Mouse (Mus musculus): Measurements from ENCODE around the gene Tiam1.
A peak's percentile ranks its signal among the peaks of the same experiment; 100 is the strongest.

Tiam1 gene

GRCm38 (mm10) chr16:89773657-89774552, 369.7 kb downstream of the Tiam1 start:
- DNase-seq = peak; percentile 90

GRCm38 (mm10) chr16:89765919-89766318, 377.6 kb downstream of the Tiam1 start:
- DNase-seq = no peak

- DNase-seq = no peak
These were observed 378.1 kb downstream of the Tiam1 start for GRCm38 (mm10) chr16:89765470-89765869.

- DNase-seq = no peak
These were observed 379.8 kb downstream of the Tiam1 start for GRCm38 (mm10) chr16:89763812-89764211.

- DNase-seq = no peak
These were observed 381.0 kb downstream of the Tiam1 start for GRCm38 (mm10) chr16:89762523-89762922.

GRCm38 (mm10) chr16:89762096-89762495, 381.5 kb downstream of the Tiam1 start:
- DNase-seq = no peak

GRCm38 (mm10) chr16:89757384-89757783, 386.2 kb downstream of the Tiam1 start:
- no peak for DNase-seq

- no peak for DNase-seq
These were observed 388.9 kb downstream of the Tiam1 start for GRCm38 (mm10) chr16:89754709-89755108.

GRCm38 (mm10) chr16:89747864-89748263, 395.7 kb downstream of the Tiam1 start:
- DNase-seq = no peak

GRCm38 (mm10) chr16:89739559-89739958, 404.0 kb downstream of the Tiam1 start:
- DNase-seq = no peak

GRCm38 (mm10) chr16:89738963-89739362, 404.6 kb downstream of the Tiam1 start:
- no peak for DNase-seq
